Mouse (Mus musculus) embryonic fibroblast, embryonic 13.5 days (primary cell): ENCODE measurements around the gene Grin3b.

Experiments used
- CTCF ChIP-seq: IDR thresholded peaks from 2 replicates; pipeline ENCODE4 v1.5.1; 2011; ENCODE audit warnings: mild to moderate bottlenecking, control low read depth, low read length, moderate library complexity, borderline replicate concordance; ENCODE audit not compliant: insufficient read depth
- POLR2A ChIP-seq: IDR thresholded peaks from 2 replicates; pipeline ENCODE4 v1.6.1; 2011; ENCODE audit warnings: low read depth, mild to moderate bottlenecking, control low read depth, low read length, moderate library complexity

GRCm38 (mm10) chr10:79972831-79973230 is 2.3 kb downstream of the Grin3b start:
- TF ChIP-seq CTCF (no peak), POLR2A (no peak)
